Mouse (Mus musculus): ENCODE measurements at regions not wholly inside any gene's neighbourhood (a gene's known extent, or its start where the extent isn't known, plus 50 kb on each side); places are given as distances from the start of the nearest gene placed in this dataset.

DNA sequence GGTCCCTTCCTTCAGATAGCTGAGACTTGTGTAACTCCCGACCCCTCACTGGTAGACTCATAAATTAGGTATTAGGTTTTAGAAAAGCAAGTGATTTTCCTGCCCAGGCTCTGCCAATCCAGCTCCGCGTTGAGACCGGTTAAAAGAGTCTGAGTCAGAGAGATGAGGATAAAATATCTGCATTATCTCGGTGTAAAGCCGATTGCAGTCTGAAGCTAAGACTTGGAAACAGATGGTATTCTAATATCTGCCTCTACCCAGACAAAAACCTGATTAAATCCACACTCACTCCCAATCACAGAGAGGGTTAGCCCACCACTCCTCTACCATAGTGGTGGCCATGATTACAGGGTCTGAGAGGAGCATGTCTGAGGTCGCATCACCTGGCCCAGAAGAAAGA, 276.1 kb upstream of the Jarid2 start:
- Histone ChIP-seq H3K27ac (no peak overlapping the region), H3K36me3 (no peaks in the 10 kb centered on the region), H3K4me3 (replicated peaks) (no peak overlapping the region), H3K9me3 (replicated peaks) (0 out of 2 replicates have a peak, but pooled peaks cover 3% of the 10 kb centered on the region), H3K9ac (no peak overlapping the region), H3K27me3 (no peaks in the 10 kb centered on the region), H3K4me2 (no peak overlapping the region), H3K4me1 (peaks cover 26% of the 10 kb centered on the region)
- 79% methylated on average over 7 of the region's 7 CpGs for WGBS
- ATAC-seq (replicated peaks; ENCODE audit: low FRiP score): no peak

DNA sequence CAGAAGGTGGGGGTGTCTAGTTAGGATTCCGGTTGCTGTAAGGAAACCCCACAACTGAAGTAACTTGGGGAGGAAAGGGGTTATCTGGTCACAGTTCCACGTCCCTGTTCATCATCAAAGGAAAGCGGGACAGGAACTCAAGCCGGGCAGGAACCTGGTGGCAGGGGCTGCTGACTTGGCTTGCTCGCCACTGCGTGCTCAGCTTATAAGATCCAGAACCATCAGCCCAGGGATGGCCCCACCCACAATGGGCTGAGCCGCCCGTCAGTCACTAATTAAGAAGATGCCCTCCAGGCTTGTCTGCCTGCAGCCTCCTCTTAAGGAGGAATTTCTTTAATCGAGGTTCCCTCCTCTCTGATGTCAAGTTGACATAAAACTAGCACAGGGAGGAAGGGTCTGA, 275.1 kb upstream of the Jarid2 start:
- no peak overlapping the region for H3K27ac ChIP-seq
- H3K36me3 ChIP-seq: no peaks in the 10 kb centered on the region
- H3K4me3 ChIP-seq (replicated peaks): no peak overlapping the region
- no peak overlapping the region for H3K9ac ChIP-seq
- H3K27me3 ChIP-seq: no peaks in the 10 kb centered on the region
- no peaks in the 10 kb centered on the region for H3K9me3 ChIP-seq (replicated peaks)
- peaks cover 26% of the 10 kb centered on the region for H3K4me1 ChIP-seq
- no peak overlapping the region for H3K4me2 ChIP-seq
- 43% methylated on average over 9 of the region's 9 CpGs for WGBS
- ATAC-seq (replicated peaks; ENCODE audit: low FRiP score): no peak

DNA sequence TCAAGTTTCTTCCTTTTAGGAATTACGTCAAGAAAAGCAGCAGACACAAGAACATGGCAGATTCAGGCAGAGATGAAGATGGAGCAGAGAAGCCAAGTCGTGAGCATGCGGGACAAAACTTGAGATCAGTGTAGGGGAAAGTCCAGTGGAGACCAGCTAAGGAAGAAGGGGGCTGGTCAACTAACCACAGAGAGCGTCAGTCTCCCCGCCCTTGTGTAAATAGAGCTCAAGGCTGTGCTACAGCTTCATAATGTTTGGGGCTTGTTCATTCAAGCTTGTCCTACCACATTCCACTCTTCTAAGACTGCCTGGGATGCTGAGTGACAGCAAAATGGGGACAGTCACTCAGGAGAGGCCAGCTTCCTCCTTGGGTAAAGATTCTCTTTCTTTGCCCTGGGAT, 274.1 kb upstream of the Jarid2 start:
- Histone ChIP-seq H3K4me2 (no peak overlapping the region), H3K36me3 (no peaks in the 10 kb centered on the region), H3K4me3 (replicated peaks) (no peak overlapping the region), H3K9me3 (replicated peaks) (no peaks in the 10 kb centered on the region), H3K9ac (no peak overlapping the region), H3K27me3 (no peaks in the 10 kb centered on the region), H3K27ac (peak overlapping the region; percentile 69), H3K4me1 (peaks cover 21% of the 10 kb centered on the region)
- ATAC-seq (replicated peaks; ENCODE audit: low FRiP score): peak; percentile 87
- 65% methylated on average over 5 of the region's 5 CpGs for WGBS

DNA sequence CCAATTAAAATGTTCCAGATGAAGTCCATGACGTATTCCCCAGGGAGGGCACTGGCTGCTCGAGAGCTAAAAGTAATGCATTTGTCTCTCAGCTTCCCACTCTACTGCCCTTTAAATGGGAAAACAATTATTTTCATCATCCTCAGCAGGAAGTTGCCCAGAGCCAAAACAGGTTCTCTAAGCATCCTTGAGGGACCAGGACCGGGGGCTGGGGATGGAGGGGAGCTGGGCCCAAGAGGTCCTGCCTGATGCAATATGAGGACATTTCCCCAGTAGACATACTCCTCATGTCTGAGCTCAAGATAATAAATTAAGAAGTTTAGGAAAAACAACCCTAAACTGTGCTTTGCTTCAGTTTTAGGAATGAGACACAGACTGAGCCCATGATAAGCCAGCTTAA, 270.5 kb upstream of the Jarid2 start:
- Histone ChIP-seq H3K27ac (no peak overlapping the region), H3K9ac (no peak overlapping the region), H3K9me3 (replicated peaks) (no peaks in the 10 kb centered on the region), H3K4me1 (peaks cover 15% of the 10 kb centered on the region), H3K36me3 (no peaks in the 10 kb centered on the region), H3K4me3 (replicated peaks) (no peak overlapping the region), H3K4me2 (no peak overlapping the region), H3K27me3 (no peaks in the 10 kb centered on the region)
- 72% methylated on average over 3 of the region's 3 CpGs for WGBS
- ATAC-seq (replicated peaks; ENCODE audit: low FRiP score): no peak

DNA sequence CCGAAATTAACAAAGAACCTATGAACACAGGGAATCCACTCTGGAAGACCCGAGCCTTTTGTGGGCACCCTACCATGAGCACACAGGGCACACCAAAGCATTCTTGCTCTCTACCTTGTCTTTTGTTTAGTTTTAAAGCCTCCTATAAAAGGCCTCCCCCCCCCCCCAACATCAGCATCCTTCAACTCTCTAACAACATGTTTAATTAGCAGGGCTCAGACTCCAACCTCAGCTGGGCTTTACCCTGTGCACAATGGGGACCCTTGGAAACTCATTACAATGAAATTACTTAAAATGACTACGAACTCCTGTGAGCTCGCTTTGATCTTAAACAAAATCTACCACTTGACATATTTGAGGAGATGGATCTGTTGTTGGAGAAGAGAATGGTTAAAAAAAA, 270.1 kb upstream of the Jarid2 start:
- no peak overlapping the region for H3K4me3 ChIP-seq (replicated peaks)
- peaks cover 12% of the 10 kb centered on the region for H3K4me1 ChIP-seq
- H3K9me3 ChIP-seq (replicated peaks): no peaks in the 10 kb centered on the region
- H3K9ac ChIP-seq: no peak overlapping the region
- WGBS: 46% methylated on average over 4 of the region's 4 CpGs
- H3K27me3 ChIP-seq: no peaks in the 10 kb centered on the region
- no peak overlapping the region for H3K27ac ChIP-seq
- no peaks in the 10 kb centered on the region for H3K36me3 ChIP-seq
- ATAC-seq (replicated peaks; ENCODE audit: low FRiP score): no peak
- H3K4me2 ChIP-seq: no peak overlapping the region

DNA sequence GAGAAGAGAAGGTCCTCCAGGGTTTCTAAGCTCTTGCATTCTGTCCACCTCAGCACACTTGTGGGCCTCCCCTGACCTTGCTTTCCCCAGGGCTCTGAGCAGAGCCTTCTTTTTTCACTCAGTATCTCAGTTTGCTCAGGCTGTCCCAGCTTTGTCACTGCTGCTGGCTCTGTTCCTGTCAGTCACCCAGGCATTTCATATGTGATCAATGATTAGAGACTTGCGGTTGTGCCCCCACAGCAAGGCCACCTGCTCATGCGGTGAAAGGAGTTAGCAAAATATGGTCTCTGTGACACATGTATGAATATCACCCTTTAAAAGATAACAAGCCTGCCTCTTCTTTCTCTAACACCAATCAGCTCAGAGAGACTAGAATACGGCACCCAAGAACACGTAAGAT, 265.6 kb upstream of the Jarid2 start:
- Histone ChIP-seq H3K4me3 (replicated peaks) (no peak overlapping the region), H3K4me2 (no peak overlapping the region), H3K4me1 (no peaks in the 10 kb centered on the region), H3K27ac (no peak overlapping the region), H3K9me3 (replicated peaks) (no peaks in the 10 kb centered on the region), H3K36me3 (no peaks in the 10 kb centered on the region), H3K27me3 (no peaks in the 10 kb centered on the region), H3K9ac (no peak overlapping the region)
- WGBS: 95% methylated on average over 4 of the region's 4 CpGs
- no peak for ATAC-seq (replicated peaks; ENCODE audit: low FRiP score)

DNA sequence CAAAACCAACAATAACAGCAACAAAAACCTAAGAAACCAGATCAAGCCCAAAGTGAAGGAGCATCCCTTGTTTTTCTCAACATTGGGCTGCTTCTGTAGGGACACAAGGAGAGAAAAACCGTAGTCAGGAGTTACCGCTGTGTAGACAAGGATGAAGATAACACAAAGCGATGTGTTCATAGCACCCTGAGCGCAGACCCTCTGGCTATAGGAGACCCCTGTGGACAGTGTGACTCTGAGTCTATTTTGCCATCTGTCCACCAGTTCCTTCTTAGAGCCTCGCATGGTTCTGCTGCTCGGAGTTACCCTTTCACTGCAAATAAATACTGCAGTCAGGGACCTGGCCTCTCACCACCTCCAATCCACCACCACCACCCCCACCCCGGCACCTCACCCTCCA, 263.7 kb upstream of the Jarid2 start:
- ATAC-seq (replicated peaks; ENCODE audit: low FRiP score): no peak
- WGBS: 69% methylated on average over 7 of the region's 7 CpGs
- Histone ChIP-seq H3K9me3 (replicated peaks) (no peaks in the 10 kb centered on the region), H3K9ac (no peak overlapping the region), H3K27ac (no peak overlapping the region), H3K4me1 (no peaks in the 10 kb centered on the region), H3K4me2 (no peak overlapping the region), H3K4me3 (replicated peaks) (no peak overlapping the region), H3K27me3 (no peaks in the 10 kb centered on the region), H3K36me3 (no peaks in the 10 kb centered on the region)

DNA sequence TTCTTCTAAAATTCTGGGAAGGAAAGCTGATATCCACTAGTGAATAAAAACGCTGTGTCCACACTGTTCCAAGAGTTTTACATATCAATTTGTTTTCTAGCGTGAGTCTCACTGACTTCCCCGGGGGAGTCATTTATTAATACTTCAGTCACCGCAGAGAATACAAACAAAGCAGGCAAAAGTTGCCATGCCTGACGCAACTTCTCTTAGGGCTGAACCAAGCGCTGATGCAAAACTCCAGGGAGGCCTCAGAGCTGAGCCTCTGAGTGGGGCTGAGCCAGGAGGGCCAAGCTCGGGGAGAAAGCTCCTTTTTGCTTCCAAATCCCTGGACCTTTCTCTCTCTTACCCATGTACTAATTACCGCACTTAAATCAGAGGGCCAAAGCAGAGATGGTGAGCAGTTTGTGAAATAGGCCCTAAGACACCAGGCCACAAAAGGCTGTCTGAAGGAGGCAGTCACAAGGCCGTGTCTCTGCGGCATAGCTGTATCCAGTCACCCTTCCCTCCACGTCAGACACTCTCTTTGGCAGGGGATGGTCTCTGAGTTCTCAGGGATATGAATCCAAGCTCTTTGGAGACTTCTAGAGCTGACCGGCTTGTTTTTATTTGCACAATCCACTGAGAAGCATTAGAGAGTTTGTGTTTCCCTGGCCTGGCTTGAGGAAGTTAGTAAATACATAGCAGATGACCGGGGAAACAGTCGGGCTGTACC, 260.2 kb upstream of the Jarid2 start:
- no peaks in the 10 kb centered on the region for H3K27me3 ChIP-seq
- H3K4me1 ChIP-seq: no peaks in the 10 kb centered on the region
- no peak overlapping the region for H3K4me3 ChIP-seq (replicated peaks)
- H3K9me3 ChIP-seq (replicated peaks): no peaks in the 10 kb centered on the region
- H3K27ac ChIP-seq: no peak overlapping the region
- H3K4me2 ChIP-seq: no peak overlapping the region
- WGBS: 62% methylated on average over 14 of the region's 14 CpGs
- ATAC-seq (replicated peaks; ENCODE audit: low FRiP score): no peak
- no peaks in the 10 kb centered on the region for H3K36me3 ChIP-seq
- no peak overlapping the region for H3K9ac ChIP-seq

DNA sequence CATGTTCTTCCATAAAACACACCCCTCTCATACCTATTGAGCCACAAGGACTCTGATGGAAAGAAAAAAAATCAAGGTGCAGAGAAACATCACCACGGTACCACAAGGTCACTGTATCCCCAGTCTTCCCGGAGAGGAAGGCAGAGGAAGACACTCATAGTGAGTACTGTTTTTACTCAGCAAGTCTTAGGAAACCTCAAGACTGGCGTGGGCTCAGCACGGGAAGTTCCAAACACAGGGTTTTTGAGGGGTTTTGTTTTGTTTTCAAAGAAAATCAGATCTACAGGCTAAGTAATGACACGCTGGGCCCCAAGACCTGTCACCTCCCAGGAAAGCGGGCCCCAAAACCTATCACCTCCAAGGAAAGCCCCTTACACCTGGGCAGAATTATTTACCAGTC, 259.6 kb upstream of the Jarid2 start:
- WGBS: 86% methylated on average over 6 of the region's 6 CpGs
- no peaks in the 10 kb centered on the region for H3K36me3 ChIP-seq
- H3K27ac ChIP-seq: no peak overlapping the region
- no peak for ATAC-seq (replicated peaks; ENCODE audit: low FRiP score)
- H3K27me3 ChIP-seq: no peaks in the 10 kb centered on the region
- H3K4me2 ChIP-seq: no peak overlapping the region
- no peaks in the 10 kb centered on the region for H3K4me1 ChIP-seq
- no peaks in the 10 kb centered on the region for H3K9me3 ChIP-seq (replicated peaks)
- no peak overlapping the region for H3K9ac ChIP-seq
- H3K4me3 ChIP-seq (replicated peaks): no peak overlapping the region

DNA sequence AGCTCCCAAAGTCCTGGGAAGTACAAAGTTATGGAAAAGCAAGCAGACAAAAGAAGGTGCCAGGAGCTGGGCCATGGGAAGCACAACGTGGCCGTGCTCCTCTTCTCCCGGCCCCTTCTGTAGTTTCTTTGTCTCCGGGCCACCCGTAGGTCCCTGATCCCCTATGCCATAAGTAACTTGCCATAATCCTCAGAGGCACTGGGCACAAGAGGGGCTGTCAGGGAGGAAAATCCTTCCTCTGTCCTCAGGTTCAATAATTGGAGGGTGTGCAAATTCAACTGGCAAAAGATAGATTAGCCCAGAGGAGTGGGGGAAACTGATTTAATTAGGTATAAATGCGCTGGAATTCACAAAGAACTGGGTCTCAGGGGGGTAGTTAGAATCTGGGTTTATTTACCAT, 256.1 kb upstream of the Jarid2 start:
- Histone ChIP-seq H3K27me3 (no peaks in the 10 kb centered on the region), H3K4me2 (no peak overlapping the region), H3K9me3 (replicated peaks) (no peaks in the 10 kb centered on the region), H3K27ac (no peak overlapping the region), H3K9ac (no peak overlapping the region), H3K4me3 (replicated peaks) (no peak overlapping the region), H3K4me1 (no peaks in the 10 kb centered on the region), H3K36me3 (no peaks in the 10 kb centered on the region)
- 57% methylated on average over 6 of the region's 6 CpGs for WGBS
- no peak for ATAC-seq (replicated peaks; ENCODE audit: low FRiP score)

DNA sequence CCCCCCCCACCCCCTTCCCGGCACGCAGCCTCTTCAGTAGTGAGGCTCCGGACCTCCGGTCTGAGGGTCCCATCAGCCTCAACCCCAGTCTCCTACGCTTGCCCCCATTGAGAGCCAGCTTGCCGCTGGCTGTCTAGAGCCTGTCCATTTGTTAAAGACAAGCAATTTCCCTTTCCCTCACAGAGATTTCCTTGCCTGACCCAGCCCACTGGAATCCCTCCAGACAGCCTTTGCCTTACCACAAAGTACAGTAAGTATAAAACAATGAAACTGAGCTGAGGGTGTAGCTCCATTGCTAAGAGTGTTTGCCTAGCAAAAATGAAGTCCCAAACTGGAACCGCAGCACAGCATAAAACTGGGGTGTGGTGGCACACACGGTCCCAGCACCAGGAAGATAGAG, 252.4 kb upstream of the Jarid2 start:
- Histone ChIP-seq H3K27me3 (no peaks in the 10 kb centered on the region), H3K9ac (no peak overlapping the region), H3K4me3 (replicated peaks) (no peak overlapping the region), H3K36me3 (no peaks in the 10 kb centered on the region), H3K27ac (peak overlapping the region; percentile 67), H3K4me2 (0 out of 2 replicates have a peak overlapping the region, but pooled peaks have one; percentile 27), H3K4me1 (peaks cover 2% of the 10 kb centered on the region; the same call in 1 of the 2 replicates), H3K9me3 (replicated peaks) (no peaks in the 10 kb centered on the region)
- no peak for ATAC-seq (replicated peaks; ENCODE audit: low FRiP score)
- WGBS: 52% methylated on average over 8 of the region's 8 CpGs

DNA sequence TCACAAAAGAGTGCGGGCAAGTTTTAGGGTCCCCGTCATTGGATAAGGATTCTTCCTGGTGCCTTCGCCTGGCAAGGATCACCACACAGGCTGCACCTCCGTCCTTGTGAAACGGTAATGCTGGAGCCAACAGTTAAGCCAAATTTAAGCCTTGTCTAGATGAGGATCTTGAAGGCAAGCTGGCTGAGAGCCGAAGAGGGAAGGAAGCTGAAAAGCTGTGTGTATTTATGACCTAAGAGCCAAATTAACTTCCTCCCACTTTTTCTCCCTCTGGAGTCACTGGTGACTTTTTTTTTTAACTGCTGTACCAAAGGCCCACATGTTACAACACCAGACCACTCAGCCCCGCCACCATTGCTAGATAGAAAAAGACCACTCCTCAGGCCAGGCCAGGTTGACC, 249.1 kb upstream of the Jarid2 start:
- no peak for ATAC-seq (replicated peaks; ENCODE audit: low FRiP score)
- 60% methylated on average over 7 of the region's 7 CpGs for WGBS
- no peak overlapping the region for H3K4me2 ChIP-seq
- no peak overlapping the region for H3K4me3 ChIP-seq (replicated peaks)
- peaks cover 13% of the 10 kb centered on the region for H3K4me1 ChIP-seq
- H3K36me3 ChIP-seq: no peaks in the 10 kb centered on the region
- no peak overlapping the region for H3K9ac ChIP-seq
- H3K27ac ChIP-seq: no peak overlapping the region
- H3K27me3 ChIP-seq: no peaks in the 10 kb centered on the region
- no peaks in the 10 kb centered on the region for H3K9me3 ChIP-seq (replicated peaks)

DNA sequence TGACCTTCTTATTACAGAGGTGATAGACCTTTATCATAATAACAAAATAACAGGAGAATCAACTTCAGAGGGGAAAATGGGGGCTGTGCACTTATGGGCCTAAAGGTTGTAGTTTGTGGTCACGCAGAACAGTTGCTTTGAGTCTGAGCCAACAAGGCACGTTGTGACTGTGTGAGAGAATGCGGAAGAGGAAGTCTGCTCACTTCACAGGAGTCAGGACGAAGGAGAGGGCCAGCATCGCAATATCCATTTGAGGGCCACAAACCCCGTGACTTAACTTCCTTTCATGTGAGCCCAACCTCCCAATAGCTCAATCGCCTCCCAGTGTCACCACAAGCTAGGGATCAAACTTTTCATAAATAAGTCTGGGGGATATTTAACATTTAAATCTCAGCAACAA, 246.6 kb upstream of the Jarid2 start:
- H3K9me3 ChIP-seq (replicated peaks): no peaks in the 10 kb centered on the region
- no peak overlapping the region for H3K27ac ChIP-seq
- no peak for ATAC-seq (replicated peaks; ENCODE audit: low FRiP score)
- no peak overlapping the region for H3K4me2 ChIP-seq
- H3K4me3 ChIP-seq (replicated peaks): no peak overlapping the region
- H3K4me1 ChIP-seq: peaks cover 16% of the 10 kb centered on the region
- H3K27me3 ChIP-seq: no peaks in the 10 kb centered on the region
- H3K9ac ChIP-seq: no peak overlapping the region
- no peaks in the 10 kb centered on the region for H3K36me3 ChIP-seq
- 77% methylated on average over 7 of the region's 7 CpGs for WGBS
